Mouse (Mus musculus): ENCODE data around the gene Ruvbl2. TPM values are rescaled to one million over a fixed set of nuclear protein-coding genes. Genes with fewer than 3 reads are reported as not detected.

Ruvbl2 gene
- total and polyA plus RNA-seq, 3 experiments: 253 to 277 (median 267) TPM

DNA sequence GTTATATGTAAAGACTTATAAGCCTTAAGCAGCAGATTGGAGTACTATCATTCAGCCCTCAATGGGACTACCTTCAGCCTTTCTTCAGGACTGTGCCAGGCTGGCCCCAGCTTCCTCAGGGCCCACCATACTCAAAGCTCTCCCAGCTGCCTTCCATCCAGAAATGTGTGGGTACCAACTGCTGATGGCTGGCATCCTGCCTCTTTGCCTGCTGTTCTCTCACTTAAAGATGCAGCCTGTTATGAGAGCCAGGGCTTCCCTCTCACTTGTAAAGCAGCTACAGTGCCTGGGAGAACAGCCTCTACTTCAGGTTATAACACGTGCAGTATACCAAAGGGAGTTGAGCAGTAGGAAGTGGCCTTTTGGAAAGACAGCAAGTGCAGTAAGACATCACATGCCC, 61.8 kb downstream of the Ruvbl2 start:
- H3K27ac ChIP-seq (ENCODE audit: insufficient read depth, low read depth): no peak overlapping the region
- dilution Hi-C loops (cut with MboI; ENCODE audit: extremely low pct_ligation_motif_present, extremely low pct_unique_long_range_greater_than_20kb, low sequenced_read_pairs): no loop called here
- H3K36me3 ChIP-seq (replicated peaks in 1 of 2; ENCODE audit: control insufficient read depth in 1 of 2, insufficient read depth in 1 of 2, low read length in 1 of 2): peaks cover 75 to 91% of the 10 kb centered on the region in 2 experiments
- no peaks in the 10 kb centered on the region; the same call in 1 of the 2 replicates for H3K79me2 ChIP-seq (replicated peaks; ENCODE audit: control insufficient read depth, extremely low read depth, insufficient read depth, poor library complexity, severe bottlenecking)
- no peaks in the 10 kb centered on the region for H3K4me1 ChIP-seq (ENCODE audit: control insufficient read depth in 1 of 2, insufficient read depth in 2 of 2)
- no peak for DNase-seq (ENCODE audit: extremely low read depth)
- no peak overlapping the region for H3K4me2 ChIP-seq (ENCODE audit: insufficient read depth, low read depth, poor library complexity, severe bottlenecking)
- H3K9me3 ChIP-seq (replicated peaks; ENCODE audit: low read length): no peaks in the 10 kb centered on the region
- no peaks in the 10 kb centered on the region for H3K27me3 ChIP-seq (replicated peaks)
- no peak for TF ChIP-seq MXI1 (IDR thresholded peaks at IDR 0.05; ENCODE audit: low read depth, low read length)
- no peak for TF ChIP-seq IRF4 (IDR thresholded peaks at IDR 0.05; ENCODE audit: low read depth, low read length)
- no peak for TF ChIP-seq POLR2A (IDR thresholded peaks at IDR 0.05; ENCODE audit: low read depth, low read length)
- no peak for TF ChIP-seq RAD21 (IDR thresholded peaks at IDR 0.05; ENCODE audit: low read depth, low read length)
- no peak for TF ChIP-seq ZKSCAN1 (IDR thresholded peaks at IDR 0.05; ENCODE audit: borderline replicate concordance, low read depth, low read length)
- TF ChIP-seq RCOR1 (conservative IDR thresholded peaks at IDR 0.05; ENCODE audit: low read depth, low read length): no peak
- no peak for TF ChIP-seq JUN (IDR thresholded peaks at IDR 0.05; ENCODE audit: insufficient read depth, low read depth, low read length)
- TF ChIP-seq USF2 (conservative IDR thresholded peaks at IDR 0.05; ENCODE audit: low read depth, low read length): no peak
- TF ChIP-seq SIN3A (IDR thresholded peaks at IDR 0.05; ENCODE audit: low read length): no peak
- TF ChIP-seq CHD1 (IDR thresholded peaks at IDR 0.05; ENCODE audit: low read depth, low read length): no peak
- H3K4me3 ChIP-seq (replicated peaks in 1 of 3; ENCODE audit: low read depth in 2 of 3, low read length in 2 of 3, poor library complexity in 1 of 3): no peak overlapping the region
- no peak overlapping the region for H3K9ac ChIP-seq (ENCODE audit: insufficient read depth, low read depth)
- in situ Hi-C loops (cut with MboI; ENCODE audit: low pct_ligation_motif_present, low pct_unique_long_range_greater_than_20kb, low sequenced_read_pairs): no loop called here

DNA sequence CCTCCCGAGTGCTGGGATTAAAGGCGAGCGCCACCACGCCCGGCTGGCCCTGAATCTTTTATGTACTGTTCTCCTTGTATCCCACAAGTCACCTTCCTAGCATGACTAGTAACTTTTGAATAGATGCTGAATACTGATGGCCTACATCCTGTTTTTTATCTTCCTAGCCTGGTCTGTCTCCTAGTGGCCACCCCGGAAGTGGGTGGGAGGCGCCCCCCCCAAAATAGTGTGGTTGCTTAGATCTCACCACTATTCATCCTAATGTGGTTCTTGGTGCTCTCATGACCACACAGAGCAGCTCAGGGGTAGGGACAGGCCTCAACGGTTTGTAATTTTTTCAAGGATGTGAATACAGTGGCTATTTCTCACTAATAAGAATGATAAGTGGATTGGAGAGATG, 63.3 kb downstream of the Ruvbl2 start:
- H3K27me3 ChIP-seq (replicated peaks): no peaks in the 10 kb centered on the region
- TF ChIP-seq EP300 (IDR thresholded peaks at IDR 0.05; ENCODE audit: low read length) (no peak), SIN3A (IDR thresholded peaks at IDR 0.05; ENCODE audit: low read length) (no peak), UBTF (IDR thresholded peaks at IDR 0.05; ENCODE audit: low read depth, low read length) (no peak), ETS1 (conservative IDR thresholded peaks at IDR 0.05; ENCODE audit: low read depth, low read length) (no peak), JUN (IDR thresholded peaks at IDR 0.05; ENCODE audit: insufficient read depth, low read depth, low read length) (no peak), CHD2 (IDR thresholded peaks at IDR 0.05; ENCODE audit: low read length) (no peak), ZKSCAN1 (IDR thresholded peaks at IDR 0.05; ENCODE audit: borderline replicate concordance, low read depth, low read length) (no peak), CTCF (conservative IDR thresholded peaks at IDR 0.05 in 1 of 2, IDR thresholded peaks at IDR 0.05 in 1 of 2; ENCODE audit: low read depth in 2 of 2, low read length in 2 of 2) (no peak), GABPA (IDR thresholded peaks at IDR 0.05; ENCODE audit: insufficient replicate concordance, low read depth, low read length) (no peak), POLR2A (IDR thresholded peaks at IDR 0.05; ENCODE audit: low read depth, low read length) (no peak), MYC (IDR thresholded peaks at IDR 0.05; ENCODE audit: low read depth, low read length) (no peak)
- no peak overlapping the region for H3K9ac ChIP-seq (ENCODE audit: insufficient read depth, low read depth)
- dilution Hi-C loops (cut with MboI; ENCODE audit: extremely low pct_ligation_motif_present, extremely low pct_unique_long_range_greater_than_20kb, low sequenced_read_pairs) (no loop called here), in situ Hi-C loops (cut with MboI; ENCODE audit: low pct_ligation_motif_present, low pct_unique_long_range_greater_than_20kb, low sequenced_read_pairs) (no loop called here)
- H3K79me2 ChIP-seq (replicated peaks; ENCODE audit: control insufficient read depth, extremely low read depth, insufficient read depth, poor library complexity, severe bottlenecking): no peaks in the 10 kb centered on the region; the same call in 1 of the 2 replicates
- no peak overlapping the region for H3K27ac ChIP-seq (ENCODE audit: insufficient read depth, low read depth)
- no peak overlapping the region for H3K4me3 ChIP-seq (replicated peaks in 1 of 3; ENCODE audit: low read depth in 2 of 3, low read length in 2 of 3, poor library complexity in 1 of 3)
- peaks cover 70 to 92% of the 10 kb centered on the region in 2 experiments for H3K36me3 ChIP-seq (replicated peaks in 1 of 2; ENCODE audit: control insufficient read depth in 1 of 2, insufficient read depth in 1 of 2, low read length in 1 of 2)
- H3K4me1 ChIP-seq (ENCODE audit: control insufficient read depth in 1 of 2, insufficient read depth in 2 of 2): no peaks in the 10 kb centered on the region
- H3K4me2 ChIP-seq (ENCODE audit: insufficient read depth, low read depth, poor library complexity, severe bottlenecking): no peak overlapping the region
- no peaks in the 10 kb centered on the region for H3K9me3 ChIP-seq (replicated peaks; ENCODE audit: low read length)
- no peak for DNase-seq (ENCODE audit: extremely low read depth)

Data from CH12.LX (cell line).